Mouse (Mus musculus) testis, adult 2 months (tissue): ENCODE data around the gene Kat6b.

Experiments used
- CTCF ChIP-seq: fragments of 200-500 bp; IDR thresholded peaks from 2 replicates; pipeline ENCODE4 v1.5.1; 2012; ENCODE audit warnings: low read depth, mild to moderate bottlenecking, inconsistent platforms, low read length, moderate library complexity; ENCODE audit not compliant: control insufficient read depth, insufficient read depth, insufficient replicate concordance
- POLR2A ChIP-seq: fragments of 200-500 bp; IDR thresholded peaks from 2 replicates; pipeline ENCODE4 v1.6.1; 2012; ENCODE audit warnings: low read depth, mild to moderate bottlenecking, inconsistent platforms, low read length, moderate library complexity; ENCODE audit not compliant: control insufficient read depth

GRCm38 (mm10) chr14:21686376-21687279, 205.4 kb downstream of the Kat6b start:
- TF ChIP-seq POLR2A: no peak
- TF ChIP-seq CTCF: no peak
